Mouse (Mus musculus) kidney, adult 9 months (tissue): ENCODE results near the gene Hhipl1.

Experiments used
- DNase-seq: peaks from one replicate; pipeline ENCODE4 v3.0.0; 2022

The Hhipl1 gene

DNA sequence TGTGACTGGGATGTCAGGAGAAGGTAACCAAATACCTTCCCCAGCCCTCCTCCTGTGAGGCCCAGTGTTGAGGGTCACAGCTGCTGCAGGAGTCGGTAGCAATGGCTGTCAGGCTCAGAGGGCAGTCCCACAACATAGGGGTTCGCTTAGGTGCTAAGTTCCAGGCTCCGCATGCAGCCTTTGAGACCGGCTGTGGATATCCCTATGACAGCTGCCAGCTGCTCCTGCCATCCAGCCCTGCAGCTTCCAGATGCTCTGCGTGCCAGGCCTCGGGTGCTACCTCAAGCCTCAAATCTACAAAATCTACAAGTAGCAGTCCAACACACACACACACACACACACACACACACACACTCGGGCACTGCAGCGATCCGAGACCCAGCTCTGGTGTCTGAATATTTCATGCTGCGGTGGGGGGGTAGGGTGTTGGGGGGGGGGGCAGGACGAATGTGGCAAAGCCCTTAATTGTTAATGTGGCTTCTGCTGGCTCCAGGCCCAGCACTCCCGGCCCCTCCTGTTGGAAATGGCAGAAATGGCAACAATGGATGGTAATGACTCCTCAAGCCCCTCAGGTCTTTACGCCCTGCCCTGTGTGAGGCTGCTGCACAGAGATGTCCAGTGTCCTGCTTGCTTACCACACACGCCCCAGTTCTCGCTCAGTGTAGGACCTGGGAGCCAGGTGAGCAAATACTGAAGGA lies 27.7 kb upstream of the Hhipl1 start:
- no peak for DNase-seq

DNA sequence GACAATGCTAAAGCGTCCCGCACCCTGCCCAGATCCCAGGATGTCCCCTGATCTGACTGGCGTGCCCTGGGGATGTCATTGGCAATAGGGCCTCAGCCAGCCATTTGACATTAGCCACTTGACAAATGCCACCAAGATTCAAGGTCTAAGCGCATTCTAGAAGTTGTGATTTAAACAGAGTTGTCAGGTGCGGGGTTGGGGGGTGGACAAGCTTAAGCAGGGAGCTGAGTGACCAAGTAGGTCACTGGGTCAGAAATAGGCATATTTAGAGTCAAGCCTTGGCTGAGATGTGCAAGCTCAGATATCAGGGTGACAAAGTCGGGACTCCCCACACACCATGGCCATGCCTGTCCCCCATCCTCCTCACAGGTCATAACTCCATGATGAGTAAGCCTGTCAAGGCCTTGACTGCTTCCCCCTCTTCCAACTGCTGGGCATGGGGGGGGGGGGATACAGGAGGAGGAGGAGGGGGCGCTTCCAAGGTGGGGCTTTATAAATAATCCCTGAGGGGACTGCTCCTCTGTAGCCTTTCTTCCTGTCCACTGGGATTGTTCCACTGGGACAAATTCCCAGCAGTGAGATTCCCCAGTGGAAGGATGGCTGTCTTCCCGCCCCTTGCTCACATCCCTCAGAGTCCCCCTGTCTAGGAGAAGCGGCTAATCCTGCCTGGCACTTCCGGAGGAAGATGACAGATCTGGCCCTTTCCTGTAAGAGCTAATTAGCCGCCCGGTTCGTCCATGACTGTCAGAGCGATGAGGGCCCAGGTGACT lies 21.4 kb upstream of the Hhipl1 start:
- no peak for DNase-seq

DNA sequence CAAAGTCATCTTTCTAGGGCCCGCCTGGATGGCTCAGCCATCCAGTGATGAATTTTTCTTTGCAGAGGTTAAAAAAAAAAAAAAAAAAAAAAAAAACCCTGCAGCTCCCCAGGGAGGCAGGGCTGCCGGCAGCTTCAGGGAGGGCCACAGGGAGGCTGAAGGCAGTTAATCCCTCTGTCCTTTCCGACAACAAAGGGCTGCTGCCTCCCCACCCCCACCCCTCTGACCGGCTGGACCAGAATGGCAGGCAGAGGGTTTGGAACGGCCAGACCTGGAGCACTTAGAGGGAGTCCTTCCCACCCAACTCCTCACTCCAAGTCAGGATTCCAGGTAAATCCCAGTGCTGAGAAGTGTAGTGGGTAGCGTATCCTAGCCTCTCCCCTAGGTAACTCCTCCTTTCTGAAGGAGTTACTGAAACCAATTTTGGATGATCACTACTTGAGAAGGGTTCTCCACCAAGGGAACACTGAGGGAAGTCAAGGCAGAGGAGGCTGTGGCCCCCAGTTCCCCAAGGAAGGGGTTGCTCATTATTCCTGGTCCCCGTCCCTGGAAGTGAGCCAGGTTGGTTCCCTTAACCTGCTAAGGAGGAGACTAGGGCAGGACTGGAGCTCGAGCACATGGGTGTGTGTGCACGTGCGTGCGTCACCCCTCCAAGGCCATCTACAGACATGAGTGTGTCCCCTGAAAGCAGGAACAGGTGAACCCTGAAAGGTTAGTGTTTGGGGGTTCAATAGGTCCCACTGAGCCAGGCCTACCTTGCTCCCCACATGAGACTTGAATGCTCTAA lies 20.7 kb upstream of the Hhipl1 start:
- no peak for DNase-seq

DNA sequence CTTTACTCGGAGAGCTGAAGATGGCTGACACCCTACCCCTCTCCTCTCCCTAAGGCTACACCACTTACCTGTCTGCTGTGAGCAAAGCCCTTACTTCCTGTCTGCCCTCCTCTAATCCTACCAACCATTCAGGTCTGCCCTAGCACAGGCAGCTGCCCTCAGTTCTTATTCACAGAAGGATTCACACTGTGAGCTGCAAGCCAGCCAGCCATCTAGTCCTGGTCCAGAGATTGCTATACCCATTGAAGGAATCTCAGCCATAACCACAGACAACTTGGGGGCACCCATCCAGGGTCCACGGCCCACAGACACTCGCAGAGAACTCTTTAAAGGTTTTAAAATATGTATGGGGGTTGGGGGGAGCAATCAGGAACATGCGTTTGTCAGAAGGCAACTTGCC lies 19.7 kb upstream of the Hhipl1 start:
- no peak for DNase-seq

DNA sequence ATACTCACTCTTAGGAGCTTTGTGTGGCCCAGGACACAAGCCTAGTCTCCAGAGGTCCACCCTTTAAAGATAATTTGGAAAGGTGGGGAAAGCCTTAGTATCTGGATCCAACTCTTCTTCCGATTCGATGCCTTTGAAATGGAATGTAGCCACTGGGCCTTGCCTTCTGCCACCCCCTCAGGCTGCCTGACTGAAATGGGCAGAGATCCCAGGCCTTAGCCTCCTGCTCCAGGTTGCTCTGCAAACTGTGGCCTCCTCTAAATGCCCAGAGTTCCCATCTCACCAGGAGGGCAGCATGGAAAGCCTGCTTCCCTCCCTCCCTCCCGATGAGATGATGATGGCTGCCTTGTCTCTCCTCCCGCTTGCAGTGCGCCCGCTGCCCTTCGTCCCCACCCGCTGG lies 19.1 kb upstream of the Hhipl1 start:
- DNase-seq: no peak

DNA sequence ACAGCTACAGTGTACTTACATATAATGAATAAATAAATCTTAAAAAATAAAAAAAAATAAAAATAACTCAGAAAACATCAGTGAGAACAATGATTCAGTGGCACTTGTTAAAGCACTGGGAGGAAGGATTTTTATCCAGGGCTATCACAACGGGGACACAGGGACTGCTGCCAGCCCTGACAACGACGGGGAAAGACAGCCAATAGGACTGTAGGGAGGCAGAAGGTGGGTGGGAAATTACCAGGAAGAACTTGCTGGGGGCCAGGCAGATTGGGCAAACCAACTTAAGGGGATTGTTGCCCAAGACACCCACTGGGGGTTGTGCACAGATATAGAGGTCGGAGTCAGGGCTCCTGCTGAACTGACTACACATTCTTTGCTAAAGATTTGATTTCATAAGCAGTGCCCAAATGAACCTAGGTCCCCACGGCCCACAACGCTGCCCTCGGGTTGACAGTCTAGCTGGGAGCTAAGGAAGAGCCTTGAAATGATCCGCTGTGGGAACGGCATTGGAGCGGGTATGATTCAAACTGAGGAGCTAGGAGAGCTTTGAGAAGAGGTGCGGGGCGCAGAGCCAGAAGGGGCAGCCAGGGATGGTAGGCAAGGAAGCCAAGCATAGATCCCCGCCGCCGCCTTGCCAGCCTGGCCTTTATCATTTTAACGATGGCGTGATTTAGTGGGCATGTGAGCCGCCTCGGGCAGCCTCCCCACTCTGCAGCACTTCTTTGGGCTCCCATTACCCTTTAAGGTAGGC lies 17.8 kb upstream of the Hhipl1 start:
- no peak for DNase-seq

DNA sequence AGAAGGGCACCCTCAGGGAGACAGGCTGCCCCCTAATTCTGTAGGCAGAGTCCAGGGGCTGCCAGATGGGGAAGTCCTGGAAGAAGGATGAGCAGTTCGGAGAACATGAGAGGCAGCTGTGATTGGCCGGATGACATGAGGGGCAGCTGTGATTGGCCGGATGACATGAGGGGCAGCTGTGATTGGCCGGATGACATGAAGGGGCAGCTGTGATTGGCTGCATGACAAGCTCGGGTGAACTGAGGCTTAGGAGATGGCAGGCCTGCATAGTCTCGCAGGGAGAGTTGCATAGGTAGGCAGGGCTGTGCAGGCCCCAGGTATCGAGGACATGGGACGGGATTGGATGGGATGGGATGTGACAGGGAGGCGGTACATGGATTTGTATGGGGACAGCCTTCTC lies 13.7 kb upstream of the Hhipl1 start:
- DNase-seq: no peak

DNA sequence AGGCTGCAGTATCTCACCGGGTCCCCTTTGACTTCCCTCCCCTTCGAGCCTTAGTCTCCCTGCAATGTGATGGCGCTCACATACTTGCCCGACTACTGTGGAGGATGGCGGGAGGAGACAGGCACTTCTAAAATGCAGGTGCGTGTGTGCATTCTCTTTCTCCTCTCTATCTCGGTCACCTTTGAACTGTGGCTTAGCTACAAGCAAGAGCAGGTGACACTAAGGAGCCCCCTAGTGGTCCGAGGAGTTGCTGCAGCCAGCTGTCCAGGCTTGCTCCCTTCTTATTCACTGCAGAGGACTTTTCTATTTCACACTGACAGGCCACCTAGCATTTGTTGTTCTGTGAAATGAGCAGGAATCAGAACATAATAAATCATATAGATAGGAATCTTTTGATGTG lies 13.1 kb upstream of the Hhipl1 start:
- peak; percentile 88 for DNase-seq

DNA sequence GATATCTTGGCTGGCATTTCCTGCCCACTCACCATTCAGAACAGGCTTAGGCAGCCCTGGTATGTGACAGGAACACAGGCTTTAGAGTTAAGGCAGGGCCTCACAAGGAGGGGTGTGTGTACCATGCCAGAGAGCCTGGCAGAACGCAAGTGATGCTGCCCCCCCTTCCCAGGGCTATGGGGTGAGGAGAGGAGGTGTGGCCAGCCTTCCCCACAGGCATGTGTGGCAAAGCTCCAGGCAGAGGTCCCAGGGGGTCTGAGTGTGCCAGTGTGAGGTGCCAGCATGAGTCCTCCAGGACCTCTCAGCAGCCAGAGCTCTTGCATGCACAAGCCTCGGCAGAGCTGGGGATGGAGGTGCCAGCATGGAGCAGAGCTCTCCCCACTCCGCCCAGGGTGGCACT lies 11.4 kb upstream of the Hhipl1 start:
- no peak for DNase-seq

DNA sequence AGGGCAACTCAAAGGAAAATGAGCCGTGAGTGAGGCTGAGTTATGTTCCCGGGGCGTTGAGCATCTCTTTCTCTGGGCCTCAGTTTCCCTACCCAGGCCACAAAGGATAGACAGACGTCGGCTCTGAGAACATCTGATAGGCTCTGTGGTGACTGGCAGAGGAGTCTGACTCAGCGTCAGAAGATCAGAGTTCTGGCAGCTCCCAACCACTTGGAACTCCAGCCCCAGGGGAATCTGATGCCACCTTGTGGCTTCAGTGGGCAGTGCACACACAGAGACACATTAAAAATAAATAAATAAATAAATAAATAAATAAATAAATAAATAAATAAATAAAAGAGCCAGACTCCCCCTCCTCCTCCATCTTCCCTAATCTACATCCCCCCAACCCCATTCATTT lies 9.0 kb upstream of the Hhipl1 start:
- DNase-seq: no peak

DNA sequence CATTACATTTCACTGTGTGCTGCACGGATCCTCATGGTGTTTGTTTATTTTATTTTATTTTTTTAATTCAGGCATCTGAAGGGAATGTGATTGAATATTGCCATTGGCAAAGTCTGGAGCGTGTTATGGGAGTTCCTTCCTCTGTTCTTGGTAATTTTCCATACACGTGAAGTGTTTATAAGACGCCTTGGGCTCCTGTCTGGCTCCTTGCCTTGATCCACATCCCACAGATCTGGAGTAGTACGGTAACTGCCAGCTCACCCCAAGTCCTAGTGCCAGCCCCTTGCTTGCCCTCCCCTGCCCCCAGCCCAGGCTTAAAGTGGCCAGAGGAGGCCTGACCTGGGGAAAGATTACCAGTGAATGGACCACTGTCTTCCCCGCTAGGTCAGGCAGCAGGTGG lies 5.1 kb upstream of the Hhipl1 start:
- no peak for DNase-seq

DNA sequence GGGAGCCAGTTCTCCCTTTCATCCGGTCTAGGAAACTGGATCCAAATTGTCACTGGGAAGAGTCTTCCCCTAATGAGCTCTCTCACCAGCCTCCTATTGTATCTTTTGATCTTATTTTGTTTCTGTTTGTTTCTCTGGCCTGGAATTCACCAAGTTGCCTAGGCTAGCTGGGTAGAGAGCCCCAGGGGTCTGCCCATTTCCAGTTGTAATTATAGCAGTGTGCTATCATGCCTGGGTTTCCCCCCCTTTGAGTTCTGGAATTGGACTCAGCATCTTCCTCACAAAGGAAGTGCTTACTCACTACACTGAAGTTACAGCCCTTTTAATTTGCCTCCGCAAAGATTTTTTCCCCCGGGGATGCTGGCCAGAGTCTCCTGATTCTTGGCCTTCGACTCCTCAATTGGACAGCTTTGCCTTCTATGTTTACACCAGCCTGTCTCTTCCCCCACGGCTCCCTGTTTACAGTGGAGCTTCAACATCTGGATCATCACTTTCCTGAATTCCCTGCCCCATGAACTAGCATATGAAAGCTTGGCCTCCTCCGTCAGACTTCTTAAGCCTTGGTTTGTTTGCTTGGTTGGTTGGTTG lies 2.2 kb upstream of the Hhipl1 start:
- DNase-seq: no peak

DNA sequence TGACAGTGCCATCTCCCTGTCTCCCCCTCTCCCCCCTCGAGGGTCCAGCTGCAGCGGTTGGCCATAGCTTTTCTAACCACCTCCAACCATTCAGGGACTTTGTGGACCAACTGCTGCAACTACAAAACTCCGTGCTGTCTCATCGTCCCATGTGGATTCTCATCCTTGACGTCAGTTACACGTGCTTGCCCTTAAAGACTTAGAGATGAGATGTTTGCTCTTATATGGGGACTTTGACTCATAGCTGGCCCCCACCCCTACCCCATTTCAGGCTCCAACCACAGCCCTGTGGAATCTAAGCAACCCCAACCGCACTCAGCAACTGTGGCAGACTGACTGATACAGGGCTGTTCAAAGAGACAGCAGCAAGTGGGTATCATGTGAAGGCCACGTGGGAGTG lies 898 bp upstream of the Hhipl1 start:
- no peak for DNase-seq

DNA sequence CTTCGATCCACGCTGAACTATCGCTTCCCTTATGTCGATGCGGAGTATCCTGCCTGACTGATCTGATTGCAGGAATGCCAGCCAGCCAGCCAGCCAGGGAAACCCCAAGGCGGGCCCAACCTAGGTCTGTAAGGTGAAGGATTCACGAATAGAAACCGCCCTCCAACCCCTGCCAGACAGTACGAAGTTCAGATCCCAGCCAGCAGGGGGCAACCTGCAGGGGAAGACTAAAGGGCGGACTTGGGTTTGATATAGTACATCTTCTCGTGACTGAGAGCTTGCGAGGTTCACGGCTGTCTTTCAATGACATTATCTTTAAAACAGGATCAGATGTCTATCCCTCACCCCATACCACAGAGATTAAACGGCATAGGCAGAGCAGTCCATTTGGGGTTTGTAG lies 1.5 kb downstream of the Hhipl1 start:
- peak; percentile 57 for DNase-seq

DNA sequence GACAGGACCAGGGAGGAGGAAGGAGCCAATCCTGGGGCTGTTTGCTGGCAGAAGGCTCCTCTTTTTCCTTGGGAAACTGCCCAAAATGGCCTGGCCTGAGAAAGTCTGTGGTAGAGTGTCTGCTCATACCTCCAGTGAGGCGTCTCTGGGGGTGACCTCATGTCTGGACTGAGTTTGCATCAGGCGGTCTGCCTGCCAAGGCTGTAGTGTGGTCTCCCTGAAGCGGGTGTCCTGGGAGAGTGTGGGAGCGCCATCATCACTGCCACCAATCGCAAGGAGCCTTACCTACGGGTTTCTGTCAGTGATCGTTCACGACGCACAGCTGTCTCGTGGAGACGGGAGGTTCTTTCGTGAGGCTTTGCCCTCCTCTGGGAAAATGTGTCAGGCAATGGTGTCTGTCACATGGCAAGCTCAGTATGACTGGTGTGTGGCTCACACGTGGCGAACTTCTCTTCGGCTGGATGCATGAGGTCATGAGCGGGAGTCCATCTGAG lies 2.3 kb downstream of the Hhipl1 start:
- no peak for DNase-seq

DNA sequence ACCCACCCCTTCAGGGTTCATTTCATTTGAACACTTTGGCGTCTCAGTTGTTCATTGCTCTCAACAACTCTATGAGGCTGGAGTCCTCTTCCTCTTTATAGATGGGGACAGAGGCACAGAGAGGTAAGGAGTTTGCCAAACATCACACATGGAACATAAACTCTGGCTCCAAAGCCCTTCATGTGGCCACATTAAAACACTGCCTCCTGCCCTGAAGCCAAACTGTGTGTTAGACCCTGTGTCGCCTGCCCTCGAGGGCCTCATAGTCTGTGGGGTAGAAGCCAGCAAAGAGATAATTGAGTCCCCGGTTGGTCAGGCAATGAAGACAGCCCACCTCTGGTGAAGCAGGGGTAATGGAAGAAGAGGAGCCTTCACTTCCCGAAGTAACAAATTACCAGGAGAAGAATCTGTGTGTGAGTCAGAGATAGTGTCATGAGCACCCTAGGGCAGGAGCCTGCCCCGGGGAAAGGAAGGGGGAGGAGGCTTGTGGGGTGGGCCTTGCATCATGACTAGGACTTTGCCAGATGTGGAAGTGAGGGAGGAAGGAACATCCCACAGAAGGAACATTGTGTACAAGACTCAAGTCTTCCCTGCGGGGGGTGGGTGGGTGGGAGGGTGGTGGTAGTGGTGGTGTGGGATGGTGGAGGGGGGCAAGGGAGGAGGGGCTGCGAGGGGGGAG lies 3.2 kb downstream of the Hhipl1 start:
- DNase-seq: peak; percentile 43

DNA sequence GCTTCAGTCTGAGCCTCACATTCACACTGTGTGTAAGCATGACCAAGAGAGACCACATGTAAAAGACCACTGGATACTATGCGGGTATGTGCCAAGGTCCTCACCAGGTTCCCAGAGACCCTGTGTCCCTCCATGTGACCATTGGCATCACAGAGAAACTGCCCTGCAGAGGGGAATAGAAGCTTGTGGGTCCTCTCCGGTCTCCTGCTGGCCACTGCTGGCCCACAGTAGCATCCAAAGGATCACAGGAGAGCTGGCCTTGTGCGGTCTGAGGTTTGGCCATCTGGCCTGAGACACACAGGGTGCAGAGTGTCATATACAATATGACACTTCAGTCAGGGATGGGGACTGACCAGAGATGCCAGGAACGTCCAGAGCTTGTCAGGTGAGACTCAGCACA lies 4.0 kb downstream of the Hhipl1 start:
- DNase-seq: no peak

DNA sequence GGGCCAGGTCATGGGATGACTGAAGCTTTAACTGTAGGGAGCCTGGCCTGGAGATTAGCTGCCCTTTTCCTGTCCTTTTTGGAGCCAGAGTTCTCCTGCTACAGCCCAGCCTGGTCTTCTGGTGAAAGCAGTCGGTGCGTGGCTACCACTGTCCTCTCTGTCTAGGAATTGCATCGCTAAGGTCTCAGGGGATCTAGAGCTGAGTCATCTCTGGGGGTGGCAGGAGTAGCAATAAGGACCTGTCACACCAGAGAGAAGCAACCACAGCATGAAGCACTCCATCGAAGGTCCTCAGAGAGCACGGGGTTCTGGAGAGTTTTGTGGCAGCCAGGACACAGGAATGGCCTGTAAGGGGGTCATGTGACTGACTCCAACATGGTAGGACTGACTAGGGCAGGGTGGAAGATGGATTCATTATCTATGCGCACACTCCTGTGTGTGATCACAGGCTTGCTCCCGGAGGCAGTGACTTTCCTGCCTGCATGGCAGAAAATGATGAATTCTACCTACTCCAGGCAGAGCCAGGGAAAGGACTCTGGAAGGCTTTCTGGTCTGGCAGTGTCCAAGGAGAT lies 4.5 kb downstream of the Hhipl1 start:
- no peak for DNase-seq

DNA sequence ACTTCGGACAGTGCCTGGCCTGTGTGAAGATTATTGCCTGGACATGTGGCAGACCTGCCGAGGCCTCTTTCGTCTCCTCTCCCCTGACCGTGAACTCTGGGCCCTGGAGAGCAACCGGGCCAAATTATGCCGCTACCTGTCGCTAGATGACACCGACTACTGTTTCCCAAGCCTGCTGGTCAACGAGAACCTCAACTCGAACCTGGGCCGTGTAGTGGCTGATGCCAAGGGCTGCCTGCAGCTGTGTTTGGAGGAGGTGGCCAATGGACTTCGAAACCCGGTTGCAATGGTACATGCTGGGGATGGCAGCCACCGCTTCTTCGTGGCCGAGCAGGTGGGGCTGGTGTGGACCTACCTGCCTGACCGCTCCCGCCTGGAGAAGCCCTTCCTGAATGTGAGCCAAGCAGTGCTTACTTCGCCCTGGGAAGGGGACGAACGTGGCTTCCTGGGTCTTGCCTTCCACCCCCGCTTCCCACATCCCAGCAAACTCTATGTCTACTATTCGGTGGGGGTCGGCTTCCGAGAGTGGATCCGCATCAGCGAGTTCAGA lies 5.7 kb downstream of the Hhipl1 start:
- DNase-seq: no peak

DNA sequence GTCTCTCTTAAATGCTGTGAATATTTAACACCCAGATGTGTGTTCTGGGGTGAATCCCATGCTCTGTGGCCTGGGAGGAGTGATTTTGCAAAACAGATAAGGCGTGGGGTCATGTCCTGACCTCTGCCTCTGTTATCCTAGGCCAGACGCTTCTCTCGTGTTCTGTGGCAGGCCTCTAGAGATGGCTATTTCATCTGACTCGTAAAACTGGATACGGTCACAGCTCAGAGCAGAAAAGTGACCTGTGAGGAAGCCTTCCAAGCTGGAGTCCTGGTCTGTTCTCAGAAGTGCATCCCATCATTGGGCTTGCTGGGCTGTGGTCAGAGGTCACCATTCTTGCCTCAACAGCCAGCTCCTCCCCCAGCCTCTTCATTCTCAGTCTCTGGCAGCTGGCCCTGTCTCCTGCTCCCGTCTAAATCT lies 6.4 kb downstream of the Hhipl1 start:
- DNase-seq: peak; percentile 45

DNA sequence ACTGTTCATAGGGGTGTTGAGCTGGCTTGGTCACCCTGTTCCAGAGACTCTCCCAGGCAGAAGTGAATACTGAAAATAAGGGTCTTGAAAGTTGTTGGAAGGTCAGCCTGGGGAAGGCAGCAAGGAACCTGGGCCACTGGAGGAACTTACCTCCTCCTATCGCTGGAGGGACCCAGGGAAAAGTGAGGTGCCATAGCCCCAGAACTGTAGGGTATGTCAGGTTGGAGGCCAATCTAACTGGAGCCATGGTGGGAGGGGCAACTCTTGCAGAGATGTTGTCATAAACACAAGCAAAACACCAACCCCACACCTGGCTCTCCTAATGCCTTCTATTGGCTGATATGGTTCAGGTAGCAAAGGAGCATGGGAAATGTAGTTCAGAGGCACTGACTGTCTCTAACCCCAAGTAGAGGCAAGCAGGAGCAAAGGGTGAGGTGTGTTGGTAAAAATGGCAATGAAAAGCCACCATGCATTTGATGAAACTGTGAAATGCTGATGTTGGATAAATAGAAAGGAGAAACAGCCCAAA lies 7.2 kb downstream of the Hhipl1 start:
- no peak for DNase-seq
